Mouse (Mus musculus): ENCODE measurements around the gene Plk2. TPM values are rescaled to one million over a fixed set of nuclear protein-coding genes. Genes with fewer than 3 reads are reported as not detected.

The Plk2 gene
- polyA plus RNA-seq (2012; rRNA removed), result 89.8 and 106 TPM in 2 replicates

DNA sequence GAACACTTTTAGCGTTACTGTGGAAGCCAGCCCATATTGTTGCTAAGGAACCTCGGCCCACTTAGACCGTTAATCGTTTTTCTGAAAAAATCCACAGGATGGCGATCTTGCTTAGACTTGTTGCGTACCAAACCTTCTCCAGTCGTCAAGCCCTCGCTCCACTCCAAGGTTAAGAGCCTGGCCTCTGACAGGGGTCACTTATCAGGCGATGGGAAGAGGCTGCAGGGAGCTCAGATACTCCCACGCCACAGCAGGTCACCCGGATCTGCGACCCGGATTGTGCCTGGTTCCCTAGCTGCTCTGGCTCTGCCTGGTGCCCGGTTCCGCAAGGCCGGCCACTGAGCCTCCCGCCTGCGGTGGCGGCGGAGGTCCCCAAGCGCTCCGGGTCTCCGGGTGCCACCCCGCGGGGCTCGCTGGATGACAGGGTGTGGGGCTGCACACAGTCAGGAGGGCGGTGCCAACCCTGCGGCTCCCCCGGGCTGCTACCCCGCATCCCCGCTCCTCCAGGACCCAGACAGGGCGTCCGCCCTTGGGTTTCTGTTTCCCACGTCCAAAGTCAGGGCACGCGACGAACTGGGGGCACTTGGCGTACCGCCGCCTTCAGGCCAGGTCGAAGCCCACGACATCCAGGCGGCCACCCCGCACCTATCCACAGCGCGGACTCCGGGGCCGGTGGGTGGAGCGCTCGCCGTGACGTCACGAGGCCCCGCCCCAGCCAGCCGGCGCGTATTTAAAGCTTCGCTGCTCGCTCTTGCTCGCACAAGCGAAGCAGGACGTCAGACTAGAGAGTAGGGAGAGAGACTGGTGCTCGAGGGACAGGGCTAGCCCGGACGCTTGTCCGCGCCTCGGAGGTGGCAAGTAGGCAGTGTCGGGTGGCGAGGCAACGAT, at the start of gene Plk2:
Gene Plk2 (plus strand): TSS at position 756 of the 888 bp plus-strand sequence.

GRCm38 (mm10) chr13:110356941-110357340, 37.9 kb upstream of the Plk2 start, which contains the start of gene Gapt:
Gene Gapt, minus strand, starts transcription at chr13:110357199.

Other genes starting within 250 kb of the Plk2 start
- gene Rab3c, start 114.0 kb upstream of the Plk2 start, polyA plus RNA-seq (2012; rRNA removed), result 57.1 and 58.8 TPM in 2 replicates
- gene Gapt, start 37.8 kb upstream of the Plk2 start, polyA plus RNA-seq (2012; rRNA removed), result 0.05 TPM in 1 of 2 replicates, not detected in the other